Mouse (Mus musculus) layer of hippocampus, postnatal 14 days (tissue): ENCODE results near the gene Mtif3. TPM values are rescaled to one million over a fixed set of nuclear protein-coding genes. Genes with fewer than 3 reads are reported as not detected.
"Not testable (repeated sequence)": the region's sequence is repeated elsewhere in the genome, so short reads cannot be mapped to it uniquely, and the experiment has no call there.

Source experiments
- DNase-seq, 2 experiments: peaks; one replicate each; pipeline ENCODE4 v3.0.0; 2021 to 2022; ENCODE audit warnings: low spot score in 2 of 2, mixed read lengths in 1 of 2
- total RNA-seq, 2 experiments: library from RNA; stranded (reverse); gene quantifications; 2 replicates each; pipeline ENCODE4 v1.2.3; 2021

The Mtif3 gene
- total RNA-seq, 2 experiments from 2014 or later, result 18.1 to 19.3 TPM

DNA sequence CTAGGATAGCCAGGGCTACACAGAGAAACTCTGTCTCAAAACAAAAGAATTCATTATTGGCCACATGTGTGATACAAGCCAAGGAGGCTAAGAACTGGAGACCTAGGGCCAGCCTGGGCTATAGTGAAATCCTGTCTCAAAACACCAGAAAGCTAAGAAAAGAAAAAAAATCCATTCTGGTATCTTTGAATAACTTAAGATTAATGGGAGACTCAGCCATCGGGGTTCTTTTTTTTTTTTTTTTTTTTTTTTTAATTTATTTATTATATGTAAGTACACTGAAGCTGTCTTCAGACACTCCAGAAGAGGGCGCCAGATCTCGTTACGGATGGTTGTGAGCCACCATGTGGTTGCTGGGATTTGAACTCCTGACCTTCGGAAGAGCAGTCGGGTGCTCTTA lies 46.2 kb downstream of the Mtif3 start:
- not testable (repeated sequence) for DNase-seq

DNA sequence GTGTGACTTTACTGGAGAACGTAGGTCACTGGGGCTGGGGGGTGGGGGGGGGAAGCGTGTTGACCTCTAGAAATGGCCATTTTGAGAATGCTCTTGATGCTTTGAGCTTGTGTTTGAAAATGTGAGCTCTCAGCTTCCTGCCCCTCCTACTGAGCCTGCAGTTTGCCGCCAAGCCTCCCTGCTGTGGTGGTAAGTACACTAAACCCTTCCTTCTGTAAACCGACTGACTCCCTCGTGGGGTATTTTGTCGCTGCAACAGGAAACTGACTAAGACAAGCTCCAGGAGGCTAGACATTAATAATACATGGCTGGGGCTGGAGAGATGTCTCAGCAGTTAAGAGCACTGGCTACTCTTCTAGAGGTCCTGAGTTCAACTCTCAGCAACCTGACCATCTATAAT lies 46.8 kb downstream of the Mtif3 start:
- no peak for DNase-seq

DNA sequence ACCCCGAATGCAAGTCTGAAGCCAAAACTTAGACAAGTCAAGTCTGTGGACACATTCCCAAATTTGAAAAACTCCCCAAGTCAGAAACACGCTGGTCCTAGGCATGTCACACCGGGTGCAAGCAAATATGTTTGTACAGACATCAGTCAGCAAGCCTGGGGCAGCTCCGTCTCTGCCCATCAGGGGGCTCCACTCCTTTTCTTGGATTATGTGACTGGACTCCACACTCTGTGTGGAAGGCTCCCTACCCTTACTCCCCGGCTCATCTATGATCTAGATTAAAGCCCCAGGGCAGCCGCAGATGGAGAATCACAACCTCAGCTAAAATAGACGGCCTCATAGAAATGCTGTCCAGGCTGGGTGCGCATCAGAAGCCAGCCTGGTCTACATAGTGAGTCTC lies 47.3 kb downstream of the Mtif3 start:
- no peak for DNase-seq

DNA sequence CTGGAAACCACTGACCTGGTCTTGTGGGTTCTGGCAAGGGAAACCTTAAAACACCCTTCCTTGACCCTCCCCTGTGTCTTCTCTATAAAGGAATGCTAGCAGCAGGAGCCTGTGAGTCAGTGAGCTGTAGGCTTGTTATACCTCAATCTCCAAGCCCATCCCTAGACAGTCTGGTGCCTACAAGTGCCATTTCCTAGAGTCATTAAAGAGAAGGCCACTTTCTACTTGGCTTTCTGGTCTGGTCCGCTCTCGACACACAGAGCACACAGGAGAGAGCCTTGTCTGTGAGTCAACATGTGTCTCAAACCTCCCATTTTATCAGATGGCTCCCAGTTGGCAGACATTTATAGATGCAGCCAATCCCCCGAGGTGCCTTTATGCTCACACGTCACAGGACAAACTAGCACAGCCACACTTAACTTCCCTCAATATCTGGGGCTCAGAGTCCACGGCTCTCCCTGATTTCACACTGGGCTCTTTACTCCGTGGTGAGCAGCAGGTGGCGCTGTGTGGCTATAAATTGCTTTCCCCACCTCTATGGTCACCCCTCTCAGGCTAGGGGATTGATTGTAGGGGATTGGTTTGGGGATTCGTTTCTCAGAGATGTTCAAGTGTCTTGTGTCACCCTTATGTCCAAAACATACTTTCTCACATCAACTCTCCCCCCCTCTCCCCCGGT lies 49.4 kb downstream of the Mtif3 start:
- DNase-seq, result peak; percentile 63 to 67

DNA sequence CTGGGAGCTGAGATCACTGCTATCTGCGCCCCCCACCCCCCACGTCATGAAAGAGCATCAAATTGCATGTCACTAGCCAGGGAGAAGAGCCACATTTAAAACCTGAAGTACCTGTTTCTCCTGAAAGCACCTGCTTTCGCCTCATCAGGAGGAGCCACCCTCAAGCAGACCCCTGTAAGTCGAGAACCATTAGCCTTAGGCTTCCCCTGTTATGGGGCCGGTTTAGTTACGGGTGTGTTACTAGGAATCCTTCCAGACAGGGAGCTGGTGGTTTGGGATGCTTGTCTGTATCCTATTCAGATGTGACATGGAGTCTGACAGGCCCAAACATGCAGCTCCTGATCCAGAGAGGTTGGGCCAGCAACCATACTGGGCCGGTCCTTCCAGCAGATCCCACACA lies 50.2 kb downstream of the Mtif3 start:
- no peak for DNase-seq

DNA sequence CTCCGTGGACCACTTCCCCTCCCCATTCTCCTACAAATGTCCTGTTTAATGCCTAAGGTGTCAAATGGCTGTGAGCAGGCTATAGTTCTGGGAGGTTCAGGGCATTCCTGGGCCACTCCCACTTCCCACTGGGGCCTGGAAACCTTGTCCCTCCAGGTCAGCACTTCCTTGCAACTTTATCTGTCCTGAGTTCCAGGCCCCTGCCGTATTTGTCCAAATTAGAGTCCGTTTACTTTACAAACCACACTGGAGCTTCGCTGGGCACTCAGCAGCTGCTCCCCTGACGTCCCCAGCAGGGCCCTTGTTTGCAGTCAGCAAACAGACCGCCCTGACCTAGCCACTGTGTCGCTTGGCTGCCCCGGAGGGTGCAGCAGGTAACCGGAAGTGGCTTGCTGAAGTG lies 51.4 kb downstream of the Mtif3 start:
- DNase-seq, result no peak

DNA sequence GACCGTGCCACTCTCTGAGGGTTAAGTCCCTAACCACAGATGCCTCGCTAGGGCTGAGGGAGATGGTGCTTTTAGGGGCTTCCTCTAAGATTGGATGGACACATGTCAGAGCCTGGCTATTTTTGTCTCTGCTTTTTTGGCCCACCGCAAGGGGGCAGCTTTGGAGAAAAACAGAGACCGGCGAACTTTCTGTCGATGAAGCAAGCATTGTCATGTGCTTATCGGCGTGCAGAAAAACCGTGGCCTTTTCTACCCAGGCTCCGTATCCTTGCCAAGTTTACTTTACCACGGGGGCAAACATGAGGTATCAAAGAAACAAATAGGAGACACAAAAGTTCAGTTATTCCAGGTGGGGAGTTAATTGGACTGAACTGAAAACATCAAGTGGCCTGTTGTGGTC lies 55.0 kb downstream of the Mtif3 start:
- no peak for DNase-seq

DNA sequence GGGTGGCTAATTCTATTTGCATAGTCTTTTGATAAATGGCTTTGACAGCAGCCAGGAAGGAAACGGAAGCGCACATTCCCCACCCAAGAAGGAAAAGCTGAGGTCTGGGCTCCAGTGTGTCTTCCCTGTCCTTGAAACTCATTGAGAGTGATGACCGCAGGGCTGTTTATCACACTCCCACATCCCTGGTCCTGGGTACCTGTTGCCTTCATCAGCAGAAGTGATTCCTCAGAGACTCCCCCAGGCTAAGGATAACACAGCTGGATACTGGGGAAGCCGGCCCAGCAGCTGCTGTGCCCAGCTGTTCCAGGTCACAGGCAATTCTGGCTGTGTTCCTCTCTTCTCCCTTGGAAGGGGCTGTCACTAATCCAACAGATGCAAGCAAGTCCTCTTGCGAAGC lies 56.1 kb downstream of the Mtif3 start:
- DNase-seq, result no peak

DNA sequence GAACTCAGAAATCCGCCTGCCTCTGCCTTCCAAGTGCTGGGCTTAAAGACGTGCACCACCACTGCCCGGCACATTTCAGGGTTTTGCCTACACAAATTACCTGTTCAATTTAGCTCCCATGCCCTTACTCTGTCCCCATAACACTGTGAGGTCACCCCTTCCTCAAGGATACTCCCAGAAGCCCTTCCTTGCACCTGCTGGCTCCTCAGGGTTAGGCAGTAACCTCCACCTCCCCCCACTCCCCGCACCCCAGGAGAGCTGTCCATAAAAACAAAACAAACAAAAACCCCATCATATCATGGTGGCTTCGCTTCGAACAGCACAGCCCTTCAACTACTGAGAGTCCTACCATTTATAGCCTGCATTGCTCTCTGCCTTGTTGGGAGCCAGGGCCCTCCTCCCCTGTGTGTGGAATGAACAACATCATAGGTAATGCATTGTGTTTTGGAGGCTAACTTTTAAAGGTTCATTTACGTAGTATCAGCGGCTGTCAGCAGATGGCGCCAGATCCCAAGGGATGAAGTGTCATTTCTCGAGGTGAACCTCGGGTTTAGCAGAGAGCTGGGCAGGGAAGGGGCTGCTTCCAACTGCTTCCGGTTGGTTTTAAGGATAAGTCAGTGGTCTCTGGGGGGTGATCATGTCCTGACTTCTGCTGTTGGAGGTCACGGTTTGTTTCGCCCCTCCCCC lies 58.0 kb downstream of the Mtif3 start:
- DNase-seq, result peak; percentile 65 to 76

DNA sequence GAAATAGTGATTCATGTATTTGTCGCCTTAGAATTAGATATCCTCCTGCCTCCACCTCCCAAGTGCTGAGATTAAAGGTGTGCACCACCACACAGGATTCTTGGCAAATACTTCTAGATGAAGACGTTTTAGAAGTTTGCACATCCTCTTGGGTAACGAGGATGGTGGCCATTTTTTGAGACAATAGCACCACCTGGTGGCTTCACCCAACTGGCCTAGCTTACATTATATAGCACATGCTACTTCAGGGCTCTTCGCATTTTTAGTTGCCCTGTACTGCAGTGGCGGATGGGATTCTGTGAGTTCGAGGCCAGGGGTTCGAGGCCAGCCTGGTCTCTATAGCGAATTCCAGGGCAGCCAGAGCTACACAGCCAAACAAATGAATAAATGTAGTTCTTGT lies 59.2 kb downstream of the Mtif3 start:
- peak; percentile 55 to 75 for DNase-seq

Other genes with a start within 250 kb of the Mtif3 start
- gene Usp12, start 168.8 kb downstream of the Mtif3 start, total RNA-seq, result 10 to 100 TPM; 59.6 to 60.6 TPM
- gene Rpl21, start 130.9 kb downstream of the Mtif3 start, total RNA-seq, result 100 to 1,000 TPM; 204 to 212 TPM
- gene Rasl11a, start 118.7 kb downstream of the Mtif3 start, total RNA-seq, result 10 to 100 TPM; 22.6 to 25.5 TPM
- gene Gtf3a, start 15.1 kb downstream of the Mtif3 start, total RNA-seq, result 10 to 100 TPM; 23.5 to 26.5 TPM
- gene Lnx2, start 112.8 kb upstream of the Mtif3 start, total RNA-seq, result 1 to 10 TPM; 5.2 to 6.1 TPM
- 10 to 100 TPM; 62.4 to 75.0 TPM for gene Polr1d, start 113.2 kb upstream of the Mtif3 start, total RNA-seq
- gene Gsx1, start 224.9 kb upstream of the Mtif3 start, total RNA-seq, result under 1 TPM; 0.72 to 0.97 TPM